Mouse (Mus musculus) lung, postnatal 0 days (tissue): ENCODE data around the gene Btg1. TPM values are rescaled to one million over a fixed set of nuclear protein-coding genes. Genes with fewer than 3 reads are reported as not detected.

ENCODE experiments used
- ATAC-seq: fragments of 200-750 bp; cut with Nextera tagmentation; 2 replicates; pipeline ENCODE4 v1.8.0; 2017; ENCODE audit warnings: moderate library complexity
- DNase-seq: peaks from one replicate; pipeline ENCODE4 v3.0.0-alpha.2; 2016; ENCODE audit warnings: low spot score
- H3K27ac ChIP-seq: fragments of 300-500 bp; sonication (generic); 2 replicates; pipeline ENCODE4 v1.5.1; 2014; ENCODE audit warnings: antibody characterized with exemption, mild to moderate bottlenecking, low read length, mixed read lengths
- H3K27me3 ChIP-seq: fragments of 300-500 bp; sonication (generic); replicated peaks from 2 replicates; pipeline ENCODE4 v1.6.1; 2014; ENCODE audit warnings: low read length, mixed read lengths; ENCODE audit not compliant: insufficient read depth
- H3K36me3 ChIP-seq: fragments of 300-500 bp; sonication (generic); 2 replicates; pipeline ENCODE4 v1.6.1; 2014; ENCODE audit warnings: low read length, mixed read lengths; ENCODE audit not compliant: insufficient read depth
- H3K4me1 ChIP-seq: fragments of 300-500 bp; sonication (generic); 2 replicates; pipeline ENCODE4 v1.6.1; 2014; ENCODE audit warnings: antibody characterized with exemption, low read depth, low read length, mixed read lengths; ENCODE audit not compliant: insufficient read depth
- H3K4me2 ChIP-seq: fragments of 300-500 bp; sonication (generic); replicated peaks from 2 replicates; pipeline ENCODE4 v1.6.1; 2014; ENCODE audit warnings: low read depth, mild to moderate bottlenecking, low read length, moderate library complexity, mixed read lengths
- H3K4me3 ChIP-seq: fragments of 300-500 bp; sonication (generic); 2 replicates; pipeline ENCODE4 v1.5.1; 2014; ENCODE audit warnings: low read depth, low read length
- H3K9ac ChIP-seq: fragments of 300-500 bp; sonication (generic); replicated peaks from 2 replicates; pipeline ENCODE4 v1.6.1; 2014; ENCODE audit warnings: low read depth, mild to moderate bottlenecking
- H3K9me3 ChIP-seq: fragments of 300-500 bp; sonication (generic); 2 replicates; pipeline ENCODE4 v1.6.1; 2016; ENCODE audit warnings: low read length, mixed read lengths
- CTCF ChIP-seq: IDR thresholded peaks from 2 replicates; pipeline ENCODE4 v1.5.1; 2016; ENCODE audit warnings: antibody characterized with exemption, mild to moderate bottlenecking
- EP300 ChIP-seq: IDR thresholded peaks from 2 replicates; pipeline ENCODE4 v1.6.1; 2016; ENCODE audit warnings: antibody characterized with exemption, mild to moderate bottlenecking, control low read depth
- WGBS: fragments of 180-500 bp; shearing (Covaris S2); extraction: QIAGEN DNeasy Blood & Tissue Kit; methylation state at CpG from one replicate; pipeline ENCODE4 v1.1.7; 2014; 5-methylcytosine and 5-hydroxymethylcytosine counted together
- polyA plus RNA-seq: library from polyadenylated mRNA; unstranded; fragments of >200 nt; fragmentation: Nextera tagmentation; extraction: Ambion mirVana; gene quantifications from 2 replicates; pipeline ENCODE4 v1.2.1, GENCODE M21; 2015

The Btg1 gene
- polyA plus RNA-seq, 1 experiment from 2014 or later: 72.3 TPM

DNA sequence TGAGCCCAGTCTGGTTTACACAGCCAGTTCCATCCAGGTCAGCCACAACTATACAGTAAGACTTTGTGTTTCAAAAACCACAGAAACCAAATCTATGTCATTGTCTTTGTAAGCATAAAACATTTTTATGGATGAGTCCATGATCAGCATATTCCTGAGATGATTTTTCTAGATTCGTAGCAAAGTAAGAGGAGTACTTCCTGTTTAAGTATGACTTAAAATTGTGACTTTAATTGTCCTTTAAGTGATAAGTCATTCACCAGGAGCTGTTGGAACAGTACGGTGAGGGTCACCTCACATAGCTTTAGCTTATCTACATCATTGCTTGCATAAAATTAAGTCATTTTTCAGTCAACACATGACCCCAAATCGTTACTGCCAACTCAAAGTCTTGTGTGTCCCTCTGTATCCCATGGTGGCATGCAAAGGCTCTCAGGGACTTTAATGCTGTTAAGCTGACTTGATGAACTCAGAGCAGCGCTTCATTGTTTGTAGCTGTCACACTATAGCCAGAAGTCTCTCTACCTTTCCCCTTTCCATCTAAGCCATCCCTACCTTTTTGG, 6.9 kb downstream of the Btg1 start:
- Histone ChIP-seq H3K27me3 (no peaks in the 10 kb centered on the region), H3K36me3 (peaks cover 5% of the 10 kb centered on the region; the same call in 1 of the 2 replicates), H3K27ac (no peak overlapping the region), H3K4me3 (no peak overlapping the region), H3K9me3 (no peaks in the 10 kb centered on the region), H3K9ac (no peak overlapping the region), H3K4me2 (peak overlapping the region; percentile 68; the same call in 1 of the 2 replicates), H3K4me1 (peaks cover 9% of the 10 kb centered on the region; the same call in 1 of the 2 replicates)
- ATAC-seq (no peak), DNase-seq (no peak)
- 70% methylated on average over 4 of the region's 4 CpGs for WGBS
- TF ChIP-seq EP300: no peak
- TF ChIP-seq CTCF: no peak

DNA sequence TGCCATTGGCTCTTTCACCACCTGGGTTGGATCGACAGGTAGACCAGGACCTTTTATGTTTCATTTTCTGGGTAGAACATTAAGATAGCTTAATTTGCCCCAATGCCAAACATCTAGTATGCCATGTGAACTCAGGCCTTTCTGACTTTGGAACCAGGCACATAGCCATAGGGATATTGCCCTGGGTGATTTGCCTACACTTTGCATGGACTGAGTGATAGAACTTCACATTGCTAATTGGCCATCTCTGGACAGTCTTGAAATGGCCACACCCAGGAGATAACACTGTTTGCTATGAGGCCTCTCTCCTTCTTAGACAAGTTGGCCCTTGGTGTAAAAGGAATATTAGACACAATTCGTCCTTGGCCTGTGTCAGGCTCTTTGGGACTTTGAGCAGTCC, 7.6 kb downstream of the Btg1 start:
- Histone ChIP-seq H3K27me3 (no peaks in the 10 kb centered on the region), H3K4me1 (peaks cover 9% of the 10 kb centered on the region; the same call in 1 of the 2 replicates), H3K4me3 (no peak overlapping the region), H3K9me3 (no peaks in the 10 kb centered on the region), H3K27ac (no peak overlapping the region), H3K4me2 (peak overlapping the region; percentile 14; the same call in 1 of the 2 replicates), H3K9ac (no peak overlapping the region), H3K36me3 (peaks cover 5% of the 10 kb centered on the region; the same call in 1 of the 2 replicates)
- ATAC-seq: no peak
- 78% methylated on average over 2 of the region's 2 CpGs for WGBS
- DNase-seq: no peak
- TF ChIP-seq CTCF (no peak), EP300 (no peak)

DNA sequence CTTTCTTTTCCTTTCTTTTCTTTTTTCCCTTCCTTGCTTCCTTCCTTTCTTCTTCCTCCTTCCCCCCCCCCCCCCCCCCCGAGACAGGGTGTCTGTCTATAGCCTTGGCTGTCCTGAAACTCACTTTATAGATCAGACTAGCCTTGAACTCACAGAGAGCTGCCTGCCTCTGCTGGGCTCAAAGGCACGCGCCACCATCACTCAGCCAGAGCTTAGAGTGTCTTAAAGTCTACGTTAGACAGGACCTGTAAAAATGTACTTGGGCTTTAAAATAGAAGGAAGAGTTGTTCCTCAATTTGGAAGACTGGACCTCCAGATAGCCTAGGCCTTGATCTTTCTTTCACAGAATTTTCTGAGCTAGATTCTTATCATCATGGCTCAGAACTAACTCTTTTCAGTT, 8.3 kb downstream of the Btg1 start:
- no peak overlapping the region for H3K4me2 ChIP-seq
- ATAC-seq: no peak

DNA sequence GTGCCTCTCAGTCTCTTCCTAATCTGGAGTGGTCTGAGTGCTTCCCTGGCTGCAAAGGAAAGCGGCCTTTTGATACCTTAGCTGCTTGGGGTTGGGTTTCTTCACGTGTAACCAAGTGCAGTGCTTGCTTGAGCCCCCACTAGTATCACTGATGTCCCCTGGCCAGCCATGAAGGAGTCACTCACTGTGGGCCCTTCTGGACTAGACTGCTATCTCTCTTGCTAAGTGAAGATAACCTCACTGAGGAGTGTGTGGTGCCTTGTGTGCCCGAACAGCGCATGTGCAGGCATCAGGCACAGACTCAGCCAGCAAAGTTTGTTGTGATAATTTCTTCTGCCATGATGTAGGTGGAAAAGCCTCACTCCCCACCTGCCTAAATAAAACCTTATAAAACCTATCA, 8.9 kb downstream of the Btg1 start:
- Histone ChIP-seq H3K9me3 (no peaks in the 10 kb centered on the region), H3K27me3 (no peaks in the 10 kb centered on the region), H3K4me1 (peaks cover 9% of the 10 kb centered on the region; the same call in 1 of the 2 replicates), H3K4me3 (no peak overlapping the region), H3K36me3 (no peaks in the 10 kb centered on the region), H3K27ac (no peak overlapping the region), H3K4me2 (no peak overlapping the region), H3K9ac (no peak overlapping the region)
- TF ChIP-seq EP300 (no peak), CTCF (no peak)
- 65% methylated on average over 4 of the region's 4 CpGs for WGBS
- 0 out of 2 replicates have a peak, but pooled peaks have one; percentile 11 for ATAC-seq
- no peak for DNase-seq

More for the DNA sequence above, 8.3 kb downstream of the Btg1 start:
- peaks cover under 1% of the 10 kb centered on the region; the same call in 1 of the 2 replicates for H3K36me3 ChIP-seq
- no peaks in the 10 kb centered on the region for H3K27me3 ChIP-seq
- H3K9ac ChIP-seq: no peak overlapping the region
- WGBS: 93% methylated on average over 3 of the region's 4 CpGs
- no peak overlapping the region for H3K4me3 ChIP-seq
- DNase-seq: no peak
- no peaks in the 10 kb centered on the region for H3K9me3 ChIP-seq
- H3K4me1 ChIP-seq: peaks cover 9% of the 10 kb centered on the region; the same call in 1 of the 2 replicates
- TF ChIP-seq EP300 (no peak), CTCF (no peak)
- H3K27ac ChIP-seq: no peak overlapping the region

DNA sequence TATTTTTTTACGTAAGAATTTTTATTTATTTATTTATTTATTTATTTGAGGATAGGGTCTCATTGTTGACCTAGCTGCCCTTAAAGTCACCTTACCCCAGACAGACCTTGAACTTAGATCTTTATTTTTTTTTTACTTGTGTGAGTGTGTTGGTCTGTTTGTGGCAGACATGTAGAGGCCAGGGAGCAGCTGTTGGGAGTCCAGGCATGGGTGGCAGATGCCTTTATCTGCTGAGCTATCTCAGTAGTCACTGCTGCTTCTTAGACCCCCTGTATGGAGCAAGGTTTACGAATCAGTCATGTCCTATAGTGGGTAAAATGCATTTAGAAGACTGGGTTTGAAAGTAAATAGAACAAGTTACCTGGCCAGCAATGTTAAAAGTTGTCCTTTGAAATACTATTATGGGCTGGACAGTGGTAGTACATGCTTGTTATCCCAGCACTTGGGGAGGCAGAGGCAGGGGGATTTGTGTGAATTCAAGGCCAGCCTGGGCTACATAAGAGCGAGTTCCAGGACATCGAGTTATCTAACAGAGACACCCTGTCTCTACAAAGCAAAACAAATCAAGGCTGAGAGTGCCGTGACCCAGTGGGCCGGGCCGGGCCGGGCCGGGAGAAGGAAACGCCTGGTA, 9.4 kb downstream of the Btg1 start:
- H3K9ac ChIP-seq: no peak overlapping the region
- peaks cover 9% of the 10 kb centered on the region; the same call in 1 of the 2 replicates for H3K4me1 ChIP-seq
- H3K4me3 ChIP-seq: no peak overlapping the region
- no peak for TF ChIP-seq EP300
- H3K4me2 ChIP-seq: no peak overlapping the region
- H3K36me3 ChIP-seq: no peaks in the 10 kb centered on the region
- DNase-seq (no peak), ATAC-seq (no peak)
- H3K27me3 ChIP-seq: no peaks in the 10 kb centered on the region
- no peaks in the 10 kb centered on the region for H3K9me3 ChIP-seq
- no peak overlapping the region for H3K27ac ChIP-seq
- 87% methylated on average over 10 of the region's 10 CpGs for WGBS

DNA sequence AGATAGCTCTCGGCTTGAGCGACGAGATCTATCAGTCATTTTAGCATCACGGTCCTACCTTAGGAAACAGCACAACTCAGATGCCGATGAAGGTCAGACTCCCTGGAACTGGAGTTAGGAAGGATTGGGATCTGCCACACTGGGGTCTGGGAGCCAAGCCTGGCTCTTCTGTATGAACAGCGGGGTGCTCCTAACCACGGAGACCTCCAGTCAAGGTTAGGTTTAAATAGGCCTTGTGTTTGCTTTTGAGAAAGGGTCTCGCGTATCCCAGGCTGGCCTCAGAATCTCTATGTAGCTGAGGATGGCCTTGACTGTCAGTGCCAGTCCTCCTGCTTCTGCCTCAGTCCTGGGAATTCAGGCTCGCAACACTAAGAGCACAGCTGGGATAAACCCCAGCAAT, 10.5 kb downstream of the Btg1 start:
- no peak for TF ChIP-seq CTCF
- TF ChIP-seq EP300: no peak
- no peak overlapping the region for H3K4me3 ChIP-seq
- H3K27ac ChIP-seq: no peak overlapping the region
- DNase-seq (no peak), ATAC-seq (no peak)
- WGBS: 93% methylated on average over 10 of the region's 10 CpGs
- H3K9me3 ChIP-seq: no peaks in the 10 kb centered on the region
- H3K9ac ChIP-seq: no peak overlapping the region
- H3K27me3 ChIP-seq: no peaks in the 10 kb centered on the region
- no peak overlapping the region for H3K4me2 ChIP-seq
- peaks cover 9% of the 10 kb centered on the region; the same call in 1 of the 2 replicates for H3K4me1 ChIP-seq
- H3K36me3 ChIP-seq: no peaks in the 10 kb centered on the region
